Mouse (Mus musculus): ENCODE measurements around the gene Mef2b.
A peak's percentile ranks its signal among the peaks of the same experiment; 100 is the strongest.

The Mef2b gene

DNA sequence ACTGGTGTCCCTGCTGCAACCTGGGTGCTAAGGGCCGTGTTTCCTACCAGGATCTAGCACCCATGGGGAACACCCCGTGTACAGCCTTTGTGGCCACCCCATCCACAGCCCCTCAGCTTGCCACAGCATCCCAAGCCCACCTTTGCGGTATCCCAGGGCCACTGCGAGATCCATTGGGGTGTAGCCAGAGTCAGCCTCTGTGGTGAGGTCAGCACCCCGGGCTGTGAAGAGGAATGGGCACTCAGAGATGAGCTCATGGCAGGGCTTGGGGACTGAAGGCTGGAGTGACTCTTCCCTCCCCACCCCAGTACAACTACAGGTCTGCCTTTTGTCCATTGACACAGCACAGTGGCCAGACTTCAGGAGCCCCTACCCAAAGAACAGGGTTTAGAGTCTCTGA lies 5.4 kb upstream of the Mef2b start:
- DNase-seq (ENCODE audit: low spot score in 2 of 2), result no peak

GRCm38 (mm10) chr8:70134931-70135330 lies 4.6 kb upstream of the Mef2b start:
- no peak for DNase-seq (ENCODE audit: low spot score in 2 of 2)

GRCm38 (mm10) chr8:70136591-70136990 lies 2.9 kb upstream of the Mef2b start:
- no peak for DNase-seq (ENCODE audit: low spot score in 2 of 2)

GRCm38 (mm10) chr8:70137890-70138289 lies 1.6 kb upstream of the Mef2b start:
- no peak for DNase-seq (ENCODE audit: low spot score in 2 of 2)

GRCm38 (mm10) chr8:70139981-70140380 lies 470 bp downstream of the Mef2b start:
- DNase-seq (ENCODE audit: low spot score in 2 of 2), result no peak

- DNase-seq (ENCODE audit: low spot score in 2 of 2), result no peak
These were observed 8.4 kb downstream of the Mef2b start for GRCm38 (mm10) chr8:70147678-70148607.

DNA sequence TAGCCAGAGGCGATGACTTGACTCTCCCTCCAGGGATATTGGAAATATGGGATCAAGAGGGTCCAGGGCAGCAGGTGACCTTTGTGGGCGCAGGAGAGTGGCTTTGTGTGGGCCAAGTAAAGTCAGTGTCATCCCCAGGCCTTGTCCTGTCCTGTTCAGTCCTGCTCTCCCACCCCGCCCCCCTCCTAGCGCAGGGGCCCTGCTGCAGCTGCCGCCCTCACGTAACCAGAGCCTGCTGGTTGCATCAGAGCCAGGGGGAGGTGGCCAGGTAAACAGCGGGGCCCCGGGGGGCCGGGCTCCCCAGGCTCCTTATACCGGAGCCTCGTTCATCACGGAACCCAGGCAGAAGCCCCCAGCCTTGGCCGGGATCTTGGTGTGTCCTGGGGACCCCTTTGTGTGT lies 10.6 kb downstream of the Mef2b start:
- DNase-seq (ENCODE audit: low spot score in 2 of 2), result no peak

GRCm38 (mm10) chr8:70152537-70153257 lies 13.2 kb downstream of the Mef2b start:
- peak in 1 of 2 experiments; percentile 64 for DNase-seq (ENCODE audit: low spot score in 2 of 2)

DNA sequence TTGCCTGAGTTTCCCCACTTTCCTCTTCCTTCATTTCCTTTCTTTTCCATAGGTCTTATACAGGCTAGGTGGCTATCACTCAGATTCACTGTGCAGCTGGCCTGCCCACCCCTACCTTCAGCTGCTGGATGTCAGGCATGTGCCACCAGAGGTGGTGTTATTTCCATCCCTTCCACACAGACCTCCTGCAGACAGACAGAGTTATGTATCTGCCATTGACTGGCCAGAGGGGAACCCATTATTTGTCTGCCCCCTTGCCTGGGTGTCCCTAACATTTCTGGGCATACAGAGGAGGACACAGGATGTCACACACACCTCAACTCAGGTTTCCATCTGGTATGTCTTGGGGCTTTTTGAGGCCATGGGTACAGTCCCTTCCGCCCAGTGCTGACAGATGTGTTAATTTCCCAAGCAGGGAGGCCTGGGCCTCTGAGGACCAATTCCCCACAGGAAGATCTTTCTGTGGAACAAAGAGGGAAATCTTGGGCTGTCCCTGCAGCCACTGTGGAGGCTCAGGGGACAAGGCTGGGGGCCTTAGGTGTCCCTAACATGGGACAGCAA lies 17.8 kb downstream of the Mef2b start:
- no peak for DNase-seq (ENCODE audit: low spot score in 2 of 2)

DNA sequence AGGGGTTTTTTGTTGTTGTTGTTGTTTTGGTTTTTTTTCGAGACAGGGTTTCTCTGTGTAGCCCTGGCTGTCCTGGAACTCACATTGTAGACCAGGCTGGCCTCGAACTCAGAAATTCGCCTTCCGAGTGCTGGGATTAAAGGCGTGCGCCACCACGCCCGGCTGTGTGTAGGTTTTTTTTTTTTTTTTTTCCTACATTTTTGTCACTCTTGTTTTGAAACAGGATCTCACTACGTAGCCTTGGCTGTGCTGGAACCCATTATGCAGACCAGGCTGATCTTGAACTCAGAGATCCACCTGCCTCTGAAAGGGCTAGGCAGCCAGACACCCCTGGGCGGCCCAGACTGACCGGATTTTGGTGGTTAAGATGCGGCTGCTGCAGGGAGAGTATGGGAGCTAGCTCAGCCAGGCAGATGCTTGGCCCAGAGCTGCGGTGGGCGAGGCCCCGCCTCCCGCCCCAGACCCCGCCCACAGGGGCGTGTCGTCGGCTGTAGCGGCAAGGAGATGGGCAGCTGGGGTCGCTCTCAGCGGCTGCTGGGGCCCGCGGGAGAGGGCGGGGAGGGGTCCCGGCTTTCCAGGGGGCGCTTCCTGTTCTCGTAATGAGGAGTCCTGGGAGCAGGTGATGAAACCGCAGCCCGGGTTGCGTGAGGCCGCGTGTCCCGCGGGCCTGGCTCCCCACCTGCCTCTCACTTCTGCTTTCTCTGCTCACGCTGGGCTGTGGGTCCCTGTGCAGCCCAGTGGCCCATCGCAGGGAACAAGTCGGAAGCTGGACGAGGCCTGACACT lies 18.8 kb downstream of the Mef2b start:
- DNase-seq (ENCODE audit: low spot score in 2 of 2), result peak; percentile 66 to 74

DNA sequence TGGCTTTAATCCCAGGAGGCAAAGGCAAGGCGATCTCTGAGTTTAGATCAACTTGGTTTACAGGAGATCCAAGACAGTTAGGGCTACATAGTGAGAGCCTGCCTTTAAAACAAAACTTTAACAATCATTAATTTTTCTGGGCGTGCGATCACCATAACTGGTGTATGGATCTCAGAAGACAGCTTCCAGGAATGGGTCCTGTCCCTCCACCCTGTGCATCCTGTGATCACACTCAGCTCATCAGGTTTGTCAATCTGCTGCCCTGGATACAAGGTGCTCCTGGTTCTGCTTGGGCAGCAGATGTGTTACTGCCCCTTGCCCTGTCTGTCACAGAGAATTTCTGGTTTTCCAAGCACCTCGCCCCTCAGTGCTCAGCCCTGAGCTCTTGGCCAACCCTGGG lies 19.7 kb downstream of the Mef2b start:
- no peak for DNase-seq (ENCODE audit: low spot score in 2 of 2)

DNA sequence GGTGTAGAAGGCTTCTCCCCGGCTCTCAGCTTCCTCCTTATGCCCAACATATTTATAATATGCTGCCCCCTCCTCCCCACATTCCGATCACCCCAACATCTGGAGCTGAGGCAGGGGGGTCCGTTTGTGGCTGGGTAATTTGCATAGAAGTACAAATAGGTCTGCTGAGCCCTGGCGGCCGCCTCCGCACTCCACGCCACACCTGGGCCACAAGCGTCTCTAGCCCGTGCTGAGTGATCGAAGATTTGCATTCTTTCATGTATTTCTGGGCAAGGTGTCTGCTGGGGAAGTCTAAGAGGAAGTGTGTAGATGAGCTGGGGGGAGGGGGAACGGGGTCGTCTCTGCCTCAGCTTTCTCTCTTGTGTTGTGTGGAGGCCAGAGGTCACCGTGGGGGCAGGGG lies 20.5 kb downstream of the Mef2b start:
- DNase-seq (ENCODE audit: low spot score in 2 of 2), result no peak

GRCm38 (mm10) chr8:70163316-70163715 lies 23.8 kb downstream of the Mef2b start:
- no peak for DNase-seq (ENCODE audit: low spot score in 2 of 2)

DNA sequence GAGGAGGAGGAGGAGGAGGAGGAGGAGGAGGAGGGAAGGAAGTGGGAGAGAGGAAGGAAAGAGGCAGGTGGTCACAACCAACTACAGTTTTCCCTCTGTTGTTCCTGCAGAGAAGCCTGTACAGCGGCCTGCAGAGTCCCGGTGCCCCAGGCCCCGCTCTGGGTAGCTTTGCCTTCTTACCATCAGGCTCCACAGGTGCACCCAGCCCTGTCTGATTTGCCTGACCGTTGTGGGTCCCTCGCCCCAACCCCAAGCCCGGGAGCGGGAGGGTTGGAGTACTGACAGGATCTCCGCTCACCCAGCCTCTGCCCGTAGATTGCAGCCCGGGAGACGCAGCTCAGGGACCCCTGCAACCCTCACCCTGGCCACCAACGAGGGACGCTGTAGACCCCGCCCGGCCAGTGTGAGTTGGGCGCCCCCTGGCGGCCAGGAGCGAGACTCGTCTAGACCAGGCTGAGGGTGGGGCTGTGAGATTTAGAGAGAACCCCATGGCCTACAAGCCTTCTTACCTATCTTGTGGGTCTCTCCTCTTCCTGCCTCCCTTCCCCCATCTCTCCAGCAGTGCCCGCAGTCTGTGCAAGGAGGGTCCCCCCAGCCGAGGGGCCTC lies 27.1 kb downstream of the Mef2b start:
- peak in 1 of 2 experiments; percentile 50 for DNase-seq (ENCODE audit: low spot score in 2 of 2)

GRCm38 (mm10) chr8:70170116-70170515 lies 30.6 kb downstream of the Mef2b start:
- no peak for DNase-seq (ENCODE audit: low spot score in 2 of 2)

- DNase-seq (ENCODE audit: low spot score in 2 of 2), result no peak
These were observed 31.2 kb downstream of the Mef2b start for GRCm38 (mm10) chr8:70170748-70171147.

- DNase-seq (ENCODE audit: low spot score in 2 of 2), result no peak
These were observed 31.7 kb downstream of the Mef2b start for GRCm38 (mm10) chr8:70171240-70171639.

DNA sequence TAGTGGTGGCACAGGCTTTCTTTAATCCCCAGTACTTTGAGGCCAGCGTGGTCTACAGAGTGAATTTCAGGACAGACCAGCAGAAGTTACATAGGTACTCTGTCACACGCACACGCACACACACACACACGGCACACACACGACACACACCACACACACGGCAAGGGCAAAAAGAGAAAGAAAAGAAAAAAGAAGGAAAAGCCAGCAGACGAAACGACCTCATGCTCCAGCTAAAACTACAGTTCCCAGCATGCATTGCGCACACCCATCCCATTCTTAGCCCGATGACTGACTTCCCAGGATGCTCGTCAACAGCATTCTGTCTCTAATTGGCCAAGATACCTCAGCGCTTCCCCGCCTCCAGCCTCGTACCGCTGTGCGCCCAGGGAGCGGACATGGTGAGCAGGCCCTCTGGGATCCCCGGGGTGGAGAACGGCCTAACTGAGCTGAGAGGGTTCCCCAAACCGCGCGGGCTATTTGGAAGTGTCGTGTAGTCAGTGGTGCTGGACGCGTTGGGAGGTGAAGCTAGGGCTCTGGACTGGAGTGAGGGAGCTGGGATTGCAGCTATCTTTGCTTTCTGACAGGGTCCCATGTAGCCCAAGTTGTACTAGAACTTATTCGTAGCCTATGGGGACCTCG lies 32.7 kb downstream of the Mef2b start, which contains the start of gene Tmem161a:
Tmem161a (plus strand) TSS at position 314 of the 639 bp plus-strand sequence.
- peak; percentile 88 to 90 for DNase-seq (ENCODE audit: low spot score in 2 of 2)

- no peak for DNase-seq (ENCODE audit: low spot score in 2 of 2)
These were observed 33.8 kb downstream of the Mef2b start for GRCm38 (mm10) chr8:70173320-70173719.

DNA sequence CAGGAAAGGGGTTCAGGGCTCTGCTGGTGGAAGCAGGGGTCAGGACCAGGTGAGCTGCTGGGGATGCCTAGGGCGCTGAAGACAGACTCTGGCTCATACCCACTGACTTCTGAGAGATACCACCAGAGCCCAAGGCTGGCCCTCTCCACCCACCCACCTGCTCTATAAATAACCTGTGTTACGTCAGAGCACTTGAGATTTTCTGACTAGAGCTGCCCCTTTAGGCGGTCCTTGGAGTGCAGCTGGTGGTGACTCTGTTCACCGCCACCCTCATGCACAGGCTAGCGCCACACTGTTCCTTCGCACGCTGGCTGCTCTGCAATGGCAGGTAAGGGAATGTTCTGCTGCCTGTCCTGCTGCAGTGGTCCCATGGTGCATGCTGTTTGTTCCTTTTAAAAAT lies 34.6 kb downstream of the Mef2b start:
- DNase-seq (ENCODE audit: low spot score in 2 of 2), result no peak

DNA sequence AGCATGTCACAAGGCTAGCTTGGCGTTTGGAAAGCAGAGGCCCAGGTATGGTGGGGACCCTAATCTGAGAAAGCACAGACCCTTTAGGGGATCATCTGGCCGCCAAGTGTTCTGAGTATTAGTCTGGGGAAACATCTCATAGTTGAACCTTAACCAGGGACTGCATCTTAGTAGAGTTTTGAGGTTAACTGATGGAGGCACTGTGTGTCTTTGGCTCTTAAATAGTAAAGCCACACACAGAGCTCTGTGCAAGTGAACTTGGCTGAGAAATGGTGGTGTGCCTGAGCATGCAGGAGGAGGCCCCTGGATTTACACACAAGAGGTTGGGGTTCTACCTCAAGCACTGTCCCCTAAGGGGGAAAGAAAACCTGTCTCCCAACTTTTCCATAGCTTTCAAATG lies 38.7 kb downstream of the Mef2b start:
- no peak for DNase-seq (ENCODE audit: low spot score in 2 of 2)

All from frontal cortex, postnatal 10 days (tissue).